Mouse (Mus musculus) ES-Bruce4 (cell line): ENCODE results near the gene Kalrn.

Source experiments
- CTCF ChIP-seq: IDR thresholded peaks from one replicate; pipeline ENCODE4 v1.8.1; 2011; ENCODE audit warnings: low read depth, low read length
- EP300 ChIP-seq: IDR thresholded peaks from 2 replicates; pipeline ENCODE4 v1.6.1; 2011; ENCODE audit warnings: low read depth, low read length; ENCODE audit not compliant: insufficient read depth
- POLR2A ChIP-seq: IDR thresholded peaks from one replicate; pipeline ENCODE4 v1.8.1; 2011; ENCODE audit warnings: low read length; ENCODE audit not compliant: insufficient read depth

- TF ChIP-seq CTCF, result no peak
- no peak for TF ChIP-seq POLR2A
- TF ChIP-seq EP300, result no peak
These were observed 489.0 kb downstream of the Kalrn start for GRCm38 (mm10) chr16:34084135-34084920.
